Mouse (Mus musculus) embryo, embryonic 11.5 days (tissue): ENCODE results near the gene Gm9936.
"Not testable (repeated sequence)": the region's sequence is repeated elsewhere in the genome, so short reads cannot be mapped to it uniquely, and the experiment has no call there.

ENCODE experiments used
- DNase-seq: peaks from one replicate; pipeline ENCODE4 v3.0.0-alpha.2; 2012; ENCODE audit warnings: low read depth, low spot score

The Gm9936 gene

DNA sequence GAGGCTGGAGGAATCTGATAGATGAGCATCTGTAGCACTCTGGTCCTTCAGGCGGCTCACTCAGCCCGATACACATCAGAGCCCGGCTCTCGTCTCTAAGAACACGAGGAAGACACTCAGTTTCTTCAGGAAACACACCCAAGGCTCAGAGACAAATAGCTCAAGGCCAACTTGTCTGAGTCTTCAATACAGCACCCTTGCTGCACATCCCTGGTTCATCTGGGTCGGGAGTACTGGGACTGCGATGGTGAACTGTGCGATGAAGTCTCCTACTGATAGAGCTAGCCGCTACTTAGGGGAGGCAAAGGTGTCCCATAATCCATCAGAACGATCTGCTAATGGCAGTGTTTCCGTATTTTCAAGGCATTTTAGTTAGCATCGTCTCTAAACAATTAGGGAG, at the start of gene Gm9936:
Gene Gm9936, minus strand, starts transcription at position 101 of the 400 bp plus-strand sequence.
- DNase-seq: no peak

GRCm38 (mm10) chr5:114902413-114902812, 43.9 kb upstream of the Gm9936 start:
- DNase-seq: no peak

DNA sequence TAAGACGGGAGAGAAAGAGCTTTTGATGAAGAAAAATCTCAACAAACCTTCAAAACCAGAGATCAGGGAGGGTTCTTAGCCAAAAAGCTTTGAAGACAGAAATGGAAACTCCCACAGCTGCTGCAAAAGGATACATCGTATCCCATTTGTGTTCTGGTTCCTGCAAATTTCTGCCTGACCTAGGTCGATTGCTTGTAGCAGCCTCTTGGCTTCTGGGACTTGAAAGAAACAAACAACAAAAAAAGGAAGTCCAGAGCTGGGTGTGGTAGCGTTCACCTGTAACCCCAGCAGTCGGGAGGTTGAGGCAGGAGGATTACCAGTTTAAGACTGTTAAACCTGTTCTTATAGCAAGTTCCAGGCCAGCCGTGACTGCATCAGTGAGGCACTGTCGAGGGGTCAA, 40.4 kb upstream of the Gm9936 start:
- no peak for DNase-seq

DNA sequence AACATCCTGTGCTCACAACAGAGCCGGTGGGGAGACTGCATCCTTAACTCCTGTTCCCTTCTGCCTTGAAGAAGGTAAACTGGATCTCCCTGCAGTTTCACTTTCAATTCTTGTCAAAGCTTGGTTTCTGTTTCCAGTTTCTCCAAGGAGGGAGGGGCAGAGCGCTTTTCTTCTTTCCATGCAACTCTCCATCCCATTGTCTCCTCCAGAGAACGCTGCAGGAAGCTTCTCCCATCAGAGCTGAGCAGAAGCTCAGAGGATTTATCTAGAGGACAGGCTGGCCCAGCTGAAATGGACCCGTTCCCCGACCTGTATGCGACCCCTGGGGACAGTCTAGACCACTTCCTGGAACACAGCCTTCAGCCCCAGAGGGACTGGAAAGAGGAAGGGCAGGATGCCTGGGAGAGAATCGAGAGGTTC, 38.9 kb upstream of the Gm9936 start:
- no peak for DNase-seq

DNA sequence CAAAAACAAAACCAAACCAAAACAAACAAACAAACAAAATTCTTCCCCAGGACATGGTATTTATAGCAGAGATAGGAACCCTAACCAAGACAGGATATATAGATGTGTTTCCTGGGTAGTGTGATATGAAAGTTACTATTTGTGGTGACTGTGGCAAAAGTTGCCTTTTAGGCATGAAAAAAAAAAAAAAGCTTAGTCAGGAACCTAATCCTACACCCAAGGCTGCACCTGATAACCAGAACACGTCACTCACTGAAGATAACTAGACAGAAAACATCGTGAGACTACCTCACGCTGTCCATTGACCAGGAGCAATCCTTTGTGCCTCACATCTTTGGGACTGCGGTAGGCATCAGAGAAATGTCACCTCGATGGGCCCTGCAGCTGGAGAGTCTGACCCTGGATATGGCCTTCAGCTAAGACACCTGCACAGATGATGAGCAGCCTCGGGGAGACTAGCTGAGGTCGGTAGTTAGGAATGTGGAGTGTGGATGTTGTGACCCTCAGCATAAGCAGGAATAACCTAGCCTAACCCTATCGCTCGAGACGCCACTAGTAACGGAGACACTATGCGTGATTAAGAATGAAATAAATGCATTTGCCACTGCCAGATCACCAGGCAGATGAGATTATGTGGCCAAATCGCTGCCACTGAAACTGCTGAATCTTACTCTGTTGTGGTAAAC, 38.3 kb upstream of the Gm9936 start, which contains the start of gene Oasl2:
Gene Oasl2, plus strand, starts transcription at position 249 of the 686 bp plus-strand sequence.
- no peak for DNase-seq

- DNase-seq: no peak
Measured at GRCm38 (mm10) chr5:114895542-114895941, 37.1 kb upstream of the Gm9936 start.

GRCm38 (mm10) chr5:114888995-114889394, 30.5 kb upstream of the Gm9936 start:
- DNase-seq: no peak

DNA sequence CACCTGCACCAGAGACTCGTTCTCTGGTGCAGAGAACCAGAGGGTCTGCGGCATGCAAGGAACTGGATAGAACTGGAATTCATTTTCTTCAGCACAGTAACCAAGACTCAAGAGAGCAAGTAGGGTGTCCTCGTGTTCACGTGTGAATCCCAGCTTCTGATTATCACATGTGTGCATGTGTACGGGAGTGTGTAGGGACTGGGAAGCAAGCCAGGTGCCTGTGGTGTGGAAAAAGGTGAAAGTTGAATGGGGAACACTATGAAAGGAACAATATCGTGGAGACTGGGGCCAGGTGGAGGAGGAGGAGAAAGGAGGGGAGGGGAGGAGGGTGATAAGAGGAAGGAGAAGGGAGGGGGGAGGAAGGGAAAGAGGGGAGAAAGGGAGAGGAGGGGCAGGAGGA, 28.3 kb upstream of the Gm9936 start:
- DNase-seq: no peak

GRCm38 (mm10) chr5:114883022-114883421, 24.5 kb upstream of the Gm9936 start:
- no peak for DNase-seq

DNA sequence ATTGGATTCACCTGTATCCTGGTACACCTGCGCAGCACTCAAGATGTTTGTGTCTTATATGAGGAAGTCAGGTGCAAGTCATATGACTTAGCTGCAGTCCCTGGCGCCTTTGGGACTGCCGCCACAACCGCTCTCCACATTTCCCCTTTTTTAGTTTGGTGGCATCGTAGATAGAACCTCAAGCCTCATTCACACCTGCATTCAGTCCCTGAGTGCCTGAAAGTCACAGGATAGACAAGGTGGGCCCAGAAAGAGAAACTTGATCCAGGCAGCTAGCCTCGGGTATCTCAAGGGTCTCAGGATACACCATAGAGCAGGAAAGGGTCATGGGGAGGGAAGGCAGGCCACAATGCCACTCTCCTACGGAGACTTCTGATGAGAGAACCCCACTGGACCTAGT, 23.8 kb upstream of the Gm9936 start:
- not testable (repeated sequence) for DNase-seq

GRCm38 (mm10) chr5:114879399-114879798, 20.9 kb upstream of the Gm9936 start:
- no peak for DNase-seq

DNA sequence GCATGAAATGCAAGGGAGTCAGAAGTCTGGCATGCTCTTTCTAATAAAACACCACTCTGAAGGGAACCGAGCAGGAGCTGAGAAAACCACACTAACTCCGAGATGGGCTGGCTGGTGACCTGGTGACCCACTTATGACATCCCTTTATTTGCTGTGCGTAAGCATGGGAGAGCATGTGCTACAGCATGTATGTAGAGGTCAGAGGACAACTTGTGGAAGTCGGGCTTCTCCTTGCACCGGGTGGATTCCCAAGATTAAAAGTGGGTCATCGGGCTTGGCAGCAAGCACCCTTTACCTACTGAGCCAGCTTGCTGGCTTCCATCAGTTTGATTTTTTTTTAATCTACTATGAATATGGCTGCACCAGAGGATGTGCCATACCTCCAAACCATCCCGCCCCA, 19.0 kb upstream of the Gm9936 start:
- no peak for DNase-seq

DNA sequence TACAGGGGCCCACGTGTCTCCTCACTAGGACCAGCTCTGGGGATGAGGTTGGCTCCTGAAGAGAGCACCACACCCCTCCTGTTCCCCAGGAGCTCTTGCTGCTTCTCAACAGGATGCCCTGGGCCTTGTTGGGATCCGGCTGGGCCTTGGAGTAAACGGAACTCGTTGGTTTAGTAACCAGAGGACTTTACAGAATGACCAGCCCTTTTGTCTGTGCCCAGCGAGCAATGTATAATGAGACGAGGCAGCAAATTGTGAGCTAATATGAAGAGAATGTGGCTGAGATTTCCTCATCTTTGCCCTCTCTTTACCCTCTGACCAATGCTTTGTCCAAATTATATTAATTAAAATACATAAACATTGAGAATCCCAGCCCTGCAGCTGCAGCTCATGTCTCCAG, 17.8 kb upstream of the Gm9936 start:
- DNase-seq: no peak

DNA sequence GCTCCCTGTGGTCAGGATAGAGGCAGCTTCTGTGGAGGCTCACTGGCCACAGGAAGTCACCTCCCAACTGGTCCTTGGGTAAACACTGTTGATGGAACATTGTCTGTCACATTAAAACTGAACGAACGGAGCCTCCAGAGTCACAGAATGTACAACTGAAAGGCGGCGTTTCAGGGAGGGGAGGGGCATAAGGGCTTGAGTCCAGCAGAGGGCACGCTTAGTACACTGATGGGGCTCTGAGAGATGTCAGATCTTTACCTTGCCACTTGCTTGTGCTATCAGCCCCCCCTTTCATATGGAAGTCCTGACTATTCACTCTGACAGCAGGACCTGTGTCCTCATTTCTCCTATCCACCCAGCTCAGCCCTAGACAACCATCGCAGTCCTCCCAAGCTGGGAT, 17.4 kb upstream of the Gm9936 start:
- DNase-seq: no peak

GRCm38 (mm10) chr5:114865279-114865678, 6.8 kb upstream of the Gm9936 start:
- no peak for DNase-seq

DNA sequence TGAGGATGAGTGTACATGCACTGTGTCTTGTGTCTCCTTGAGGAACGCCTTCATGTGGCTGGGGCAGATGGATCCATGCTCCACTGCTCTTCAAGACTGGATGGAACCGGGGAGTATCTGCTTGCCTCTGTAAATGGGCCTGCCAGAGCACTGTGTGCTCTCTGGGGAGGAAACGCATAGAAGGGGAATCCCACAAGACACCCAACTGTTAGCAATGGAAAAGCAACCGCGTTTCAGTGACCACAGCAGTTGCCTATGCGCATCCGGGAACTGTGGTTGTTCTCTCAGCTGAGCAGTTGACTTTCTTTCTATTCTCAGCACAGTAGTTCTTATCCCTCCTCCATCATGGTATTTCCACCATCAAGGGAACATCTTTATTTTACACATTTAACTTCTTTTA, 6.3 kb upstream of the Gm9936 start:
- no peak for DNase-seq

GRCm38 (mm10) chr5:114861730-114862129, 3.2 kb upstream of the Gm9936 start:
- DNase-seq: no peak

GRCm38 (mm10) chr5:114859253-114859652, 771 bp upstream of the Gm9936 start:
- DNase-seq: peak; percentile 72

- not testable (repeated sequence) for DNase-seq
Measured at GRCm38 (mm10) chr5:114853364-114853763, 5.1 kb downstream of the Gm9936 start, which contains the start of gene 4930519G04Rik. TSS of gene 4930519G04Rik (plus strand) at chr5:114853664.

DNA sequence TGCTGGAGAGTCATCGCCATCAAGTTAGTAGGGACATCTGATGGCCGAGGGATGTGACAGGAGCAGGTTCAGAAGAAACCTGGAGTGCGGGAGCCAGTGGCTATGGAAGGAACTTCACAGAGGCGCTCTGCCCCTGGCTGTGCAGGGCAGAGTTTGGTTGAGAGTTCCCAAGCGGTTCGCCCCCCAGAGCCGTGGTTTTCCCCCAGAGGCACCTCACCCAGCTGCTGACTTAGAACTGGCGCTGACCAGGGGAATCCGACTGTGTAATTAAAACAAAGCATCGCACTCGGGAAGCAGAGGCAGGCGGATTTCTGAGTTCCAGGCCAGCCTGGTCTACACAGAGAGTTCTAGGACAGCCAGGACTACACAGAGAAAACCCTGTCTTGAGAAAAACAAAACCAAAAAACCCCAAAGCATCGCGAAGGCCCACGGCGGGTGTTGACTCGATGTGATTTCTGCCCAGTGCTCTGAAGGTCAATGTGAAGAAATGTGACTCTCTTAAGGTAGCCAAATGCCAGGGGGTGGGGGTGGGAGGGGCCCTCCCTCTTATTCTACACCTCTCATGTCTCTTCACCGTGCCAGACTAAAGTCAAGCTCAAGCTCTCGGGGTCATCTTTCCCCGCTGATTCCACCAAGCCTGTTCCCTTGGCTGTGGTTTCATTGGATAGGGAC, 6.8 kb downstream of the Gm9936 start:
- DNase-seq: no peak

DNA sequence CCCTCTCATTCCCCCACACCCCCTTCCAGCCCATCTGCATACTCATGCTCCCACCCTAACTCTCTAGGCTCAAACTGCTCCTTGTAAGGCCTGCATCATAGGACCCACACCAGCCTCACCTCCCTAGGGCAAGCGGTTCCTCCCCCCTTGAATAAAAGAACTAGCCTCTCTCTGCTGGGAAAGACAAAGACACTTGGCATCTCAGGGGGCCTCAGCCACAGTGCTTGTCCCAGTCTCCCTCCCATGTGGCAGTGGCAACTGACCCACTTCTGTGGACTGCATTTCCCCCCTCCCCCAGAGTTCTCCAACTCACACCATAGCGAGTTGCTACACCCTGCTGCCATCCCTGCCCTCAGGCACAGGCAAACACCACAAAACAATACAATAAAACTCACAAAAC, 14.1 kb downstream of the Gm9936 start:
- DNase-seq: not testable (repeated sequence)

DNA sequence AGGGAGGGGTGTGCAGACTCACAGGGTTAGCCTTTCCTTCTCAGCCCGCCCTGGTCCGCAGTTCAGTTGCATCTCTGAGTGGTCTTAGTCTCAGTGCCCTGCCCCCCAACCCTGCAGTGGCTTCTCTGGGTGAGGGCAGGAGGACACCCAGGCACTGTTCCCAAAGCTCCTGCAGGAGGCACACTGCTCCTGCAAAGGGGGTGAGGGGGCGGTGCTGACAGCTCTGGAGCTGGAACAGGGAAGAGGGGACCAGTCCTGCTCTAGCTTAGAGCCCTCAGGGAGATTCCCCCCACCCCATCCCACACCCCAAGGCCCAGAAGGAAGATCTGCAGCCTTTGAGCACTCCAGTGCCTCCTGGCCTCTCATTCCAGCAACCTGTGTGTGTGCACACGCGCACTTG, 15.8 kb downstream of the Gm9936 start:
- no peak for DNase-seq

DNA sequence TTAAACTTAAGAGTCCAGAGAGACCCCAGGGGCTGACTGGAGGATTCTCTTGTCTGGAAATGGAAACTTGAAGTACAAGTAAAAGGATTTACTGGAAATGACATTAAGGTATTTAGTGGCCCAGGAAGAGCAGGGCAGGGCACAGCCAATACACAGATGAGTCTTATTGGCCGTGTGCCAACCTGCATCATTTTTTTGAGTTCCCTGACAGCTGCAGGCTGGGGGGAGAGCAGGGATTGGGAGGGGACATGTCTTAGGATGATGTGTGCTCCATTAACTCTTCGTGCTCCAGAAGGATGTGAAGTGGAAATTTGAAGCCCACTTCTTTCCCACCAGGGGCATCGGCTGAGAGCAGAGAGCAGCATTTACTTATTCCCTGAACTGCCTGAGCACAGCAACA, 16.3 kb downstream of the Gm9936 start:
- DNase-seq: peak; percentile 27
